Mouse (Mus musculus): Measurements from ENCODE around the gene Gm15557. TPM values are rescaled to one million over a fixed set of nuclear protein-coding genes. Genes with fewer than 3 reads are reported as not detected.
"Not testable (repeated sequence)": the region's sequence is repeated elsewhere in the genome, so short reads cannot be mapped to it uniquely, and the experiment has no call there.

Gm15557 gene
- total RNA-seq (2014; fragmentation: Nextera tagmentation), result not detected in 2 replicates
- total RNA-seq (2017), result not detected in 2 replicates

- ATAC-seq (replicated peaks; ENCODE audit: poor library complexity, severe bottlenecking), result no peak
Measured at GRCm38 (mm10) chr2:155940681-155941080, at the start of gene Gm15557. TSS of gene Gm15557 (plus strand) at chr2:155940728.

- no peak for ATAC-seq (replicated peaks; ENCODE audit: poor library complexity, severe bottlenecking)
Measured at GRCm38 (mm10) chr2:155894307-155895045, 46.1 kb upstream of the Gm15557 start.

- no peak for ATAC-seq (replicated peaks; ENCODE audit: poor library complexity, severe bottlenecking)
Measured at GRCm38 (mm10) chr2:155895046-155895735, 45.3 kb upstream of the Gm15557 start.

- ATAC-seq (replicated peaks; ENCODE audit: poor library complexity, severe bottlenecking), result peak; percentile 27; the same call in 1 of the 2 replicates
Measured at GRCm38 (mm10) chr2:155902989-155903631, 37.4 kb upstream of the Gm15557 start.

- ATAC-seq (replicated peaks; ENCODE audit: poor library complexity, severe bottlenecking), result no peak
Measured at GRCm38 (mm10) chr2:155903632-155904008, 36.9 kb upstream of the Gm15557 start.

GRCm38 (mm10) chr2:155914684-155915083 is 25.8 kb upstream of the Gm15557 start:
- peak; percentile 63 for ATAC-seq (replicated peaks; ENCODE audit: poor library complexity, severe bottlenecking)

GRCm38 (mm10) chr2:155923143-155923542 is 17.4 kb upstream of the Gm15557 start:
- ATAC-seq (replicated peaks; ENCODE audit: poor library complexity, severe bottlenecking), result peak; percentile 46; the same call in 1 of the 2 replicates

GRCm38 (mm10) chr2:155925213-155925612 is 15.3 kb upstream of the Gm15557 start:
- not testable (repeated sequence) for ATAC-seq (replicated peaks; ENCODE audit: poor library complexity, severe bottlenecking)

GRCm38 (mm10) chr2:155928711-155929345 is 11.7 kb upstream of the Gm15557 start:
- no peak for ATAC-seq (replicated peaks; ENCODE audit: poor library complexity, severe bottlenecking)

GRCm38 (mm10) chr2:155929531-155930442 is 10.7 kb upstream of the Gm15557 start, which contains the start of gene Uqcc1:
TSS of gene Uqcc1 (minus strand) at chr2:155930310.
- peak; percentile 97 for ATAC-seq (replicated peaks; ENCODE audit: poor library complexity, severe bottlenecking)

GRCm38 (mm10) chr2:155939897-155940529 is 515 bp upstream of the Gm15557 start:
- peak; percentile 83 for ATAC-seq (replicated peaks; ENCODE audit: poor library complexity, severe bottlenecking)

GRCm38 (mm10) chr2:155941697-155942442 is 1.3 kb downstream of the Gm15557 start:
- no peak for ATAC-seq (replicated peaks; ENCODE audit: poor library complexity, severe bottlenecking)

GRCm38 (mm10) chr2:155943463-155943862 is 2.9 kb downstream of the Gm15557 start:
- no peak for ATAC-seq (replicated peaks; ENCODE audit: poor library complexity, severe bottlenecking)

GRCm38 (mm10) chr2:155944685-155945084 is 4.2 kb downstream of the Gm15557 start:
- no peak for ATAC-seq (replicated peaks; ENCODE audit: poor library complexity, severe bottlenecking)

- ATAC-seq (replicated peaks; ENCODE audit: poor library complexity, severe bottlenecking), result no peak
Measured at GRCm38 (mm10) chr2:155945124-155945523, 4.6 kb downstream of the Gm15557 start, which contains the start of gene Gdf5. TSS of gene Gdf5 (minus strand) at chr2:155945367.

- no peak for ATAC-seq (replicated peaks; ENCODE audit: poor library complexity, severe bottlenecking)
Measured at GRCm38 (mm10) chr2:155945580-155945979, 5.1 kb downstream of the Gm15557 start.

- peak; percentile 79 for ATAC-seq (replicated peaks; ENCODE audit: poor library complexity, severe bottlenecking)
Measured at GRCm38 (mm10) chr2:155946069-155946468, 5.5 kb downstream of the Gm15557 start.

- no peak for ATAC-seq (replicated peaks; ENCODE audit: poor library complexity, severe bottlenecking)
Measured at GRCm38 (mm10) chr2:155946499-155946898, 6.0 kb downstream of the Gm15557 start.
